Comparison of ENCODE assay signal across 1 mouse cellular context in the genomic region with DNA sequence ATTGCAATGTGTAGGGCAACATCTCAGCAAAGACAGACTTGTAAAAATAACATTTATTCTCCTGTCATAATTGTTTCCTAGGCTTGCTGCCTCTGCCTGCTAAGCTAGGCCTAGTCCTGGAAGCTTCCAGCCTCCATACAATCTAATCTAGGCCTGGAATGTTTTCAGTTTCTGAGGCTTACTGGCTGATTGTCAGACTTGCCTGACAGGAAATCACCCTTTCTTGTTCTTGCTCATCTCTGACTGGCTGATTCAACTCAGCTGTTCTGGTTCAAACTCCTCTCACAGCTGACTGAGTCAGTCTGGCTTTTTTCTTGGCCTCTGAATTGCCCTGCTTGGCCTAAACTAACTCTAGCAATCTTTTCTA.
A peak's percentile ranks its signal among the peaks of the same experiment; 100 is the strongest.
TF ChIP-seq lines count a peak whose summit lies in the region.

No protein-coding gene starts in this region.

TF ChIP-seq in CH12.LX, 34 proteins besides CTCF, POLR2A, EP300 and RAD21 (continued from another document):
- TF ChIP-seq MAFK (IDR thresholded peaks at IDR 0.05; ENCODE audit: insufficient replicate concordance, low read length) (0 out of 2 replicates have a peak, but pooled peaks have one; percentile 5), ZC3H11A (IDR thresholded peaks at IDR 0.05; ENCODE audit: low read depth, low read length) (no peak), BHLHE40 (IDR thresholded peaks at IDR 0.05; ENCODE audit: low read depth, low read length) (peak; percentile 79), TCF12 (IDR thresholded peaks at IDR 0.05; ENCODE audit: low read depth, low read length) (peak; percentile 76), ELF1 (IDR thresholded peaks at IDR 0.05; ENCODE audit: low read depth, low read length) (no peak), CHD1 (IDR thresholded peaks at IDR 0.05; ENCODE audit: low read depth, low read length) (no peak), IRF4 (IDR thresholded peaks at IDR 0.05; ENCODE audit: low read depth, low read length) (peak; percentile 97), GABPA (IDR thresholded peaks at IDR 0.05; ENCODE audit: insufficient replicate concordance, low read depth, low read length) (no peak), MAZ (IDR thresholded peaks at IDR 0.05; ENCODE audit: low read depth, low read length) (no peak), ETS1 (conservative IDR thresholded peaks at IDR 0.05; ENCODE audit: low read depth, low read length) (peak; percentile 100), ZKSCAN1 (IDR thresholded peaks at IDR 0.05; ENCODE audit: borderline replicate concordance, low read depth, low read length) (no peak), CHD2 (IDR thresholded peaks at IDR 0.05; ENCODE audit: low read length) (no peak; the same call in 1 of the 2 replicates), KAT2A (IDR thresholded peaks at IDR 0.05; ENCODE audit: insufficient replicate concordance, low read length) (no peak), E2F4 (IDR thresholded peaks at IDR 0.05; ENCODE audit: insufficient replicate concordance, low read depth, low read length) (no peak), JUND (conservative IDR thresholded peaks at IDR 0.05; ENCODE audit: low read depth, low read length) (peak; percentile 82), MAX (IDR thresholded peaks at IDR 0.05; ENCODE audit: low read length) (no peak), MEF2A (IDR thresholded peaks at IDR 0.05; ENCODE audit: borderline replicate concordance, low read depth, low read length) (peak; percentile 61; the same call in 1 of the 2 replicates), TBP (conservative IDR thresholded peaks at IDR 0.05; ENCODE audit: low read depth, low read length) (peak; percentile 55; the same call in 1 of the 2 replicates), PAX5 (IDR thresholded peaks at IDR 0.05; ENCODE audit: low read length) (no peak), POLR2AphosphoS2 (IDR thresholded peaks at IDR 0.05; ENCODE audit: low read depth, low read length) (no peak), SIN3A (IDR thresholded peaks at IDR 0.05; ENCODE audit: low read length) (peak; percentile 94), ZNF384 (IDR thresholded peaks at IDR 0.05; ENCODE audit: low read depth, low read length) (peak; percentile 76), ZMIZ1 (IDR thresholded peaks at IDR 0.05; ENCODE audit: low read depth, low read length) (no peak), HCFC1 (IDR thresholded peaks at IDR 0.05; ENCODE audit: low read depth, low read length) (peak; percentile 34; the same call in 1 of the 2 replicates), MYC (IDR thresholded peaks at IDR 0.05; ENCODE audit: low read depth, low read length) (no peak), RCOR1 (conservative IDR thresholded peaks at IDR 0.05; ENCODE audit: low read depth, low read length) (no peak), NRF1 (IDR thresholded peaks at IDR 0.05; ENCODE audit: low read depth, low read length) (no peak), JUN (IDR thresholded peaks at IDR 0.05; ENCODE audit: insufficient read depth, low read depth, low read length) (peak; percentile 76), NELFE (IDR thresholded peaks at IDR 0.05; ENCODE audit: low read depth, low read length) (no peak), MXI1 (IDR thresholded peaks at IDR 0.05; ENCODE audit: low read depth, low read length) (0 out of 2 replicates have a peak, but pooled peaks have one; percentile 19)
TF ChIP-seq in CH12.LX: peak in this region for 13.
